Mouse (Mus musculus) forebrain, embryonic 11.5 days (tissue): ENCODE measurements at regions not wholly inside any gene's neighbourhood (a gene's known extent, or its start where the extent isn't known, plus 50 kb on each side); places are given as distances from the start of the nearest gene placed in this dataset.

Experiments used
- ATAC-seq: fragments of 200-750 bp; cut with Nextera tagmentation; replicated peaks from 2 replicates; pipeline ENCODE4 v1.8.0; 2017; ENCODE audit warnings: moderate TSS enrichment; ENCODE audit not compliant: low FRiP score
- DNase-seq: peaks from one replicate; pipeline ENCODE4 v3.0.0-alpha.2; 2017; ENCODE audit warnings: low spot score
- H3K27ac ChIP-seq: fragments of 300-500 bp; sonication (generic); 2 replicates; pipeline ENCODE4 v1.5.1; 2014; ENCODE audit warnings: low read depth, low read length
- H3K27me3 ChIP-seq: fragments of 300-500 bp; sonication (generic); 2 replicates; pipeline ENCODE4 v1.6.1; 2014; ENCODE audit warnings: mild to moderate bottlenecking, low read length, mixed read lengths; ENCODE audit not compliant: control insufficient read depth, insufficient read depth
- H3K36me3 ChIP-seq: fragments of 300-500 bp; sonication (generic); 2 replicates; pipeline ENCODE4 v1.6.1; 2014; ENCODE audit warnings: mild to moderate bottlenecking, low read length, moderate library complexity, mixed read lengths; ENCODE audit not compliant: control insufficient read depth, insufficient read depth
- H3K4me1 ChIP-seq: fragments of 300-500 bp; sonication (generic); replicated peaks from 2 replicates; pipeline ENCODE4 v1.6.1; 2014; ENCODE audit warnings: low read length, mixed read lengths; ENCODE audit not compliant: control insufficient read depth, insufficient read depth
- H3K4me2 ChIP-seq: fragments of 300-500 bp; sonication (generic); 2 replicates; pipeline ENCODE4 v1.6.1; 2014; ENCODE audit warnings: low read depth, mild to moderate bottlenecking, low read length, moderate library complexity, mixed read lengths; ENCODE audit not compliant: severe bottlenecking
- H3K4me3 ChIP-seq: fragments of 300-500 bp; sonication (generic); 2 replicates; pipeline ENCODE4 v1.5.1; 2014; ENCODE audit warnings: low read depth, low read length
- H3K9ac ChIP-seq: fragments of 300-500 bp; sonication (generic); 2 replicates; pipeline ENCODE4 v1.6.1; 2014; ENCODE audit warnings: low read length
- H3K9me3 ChIP-seq: fragments of 300-500 bp; sonication (generic); 2 replicates; pipeline ENCODE4 v1.6.1; 2016; ENCODE audit warnings: low read length, mixed read lengths; ENCODE audit not compliant: control insufficient read depth
- WGBS: fragments of 180-500 bp; shearing (Covaris S2); extraction: QIAGEN DNeasy Blood & Tissue Kit; methylation state at CpG from one replicate; pipeline ENCODE4 v1.1.7; 2014; 5-methylcytosine and 5-hydroxymethylcytosine counted together

- Histone ChIP-seq H3K36me3 (no peaks in the 10 kb centered on the region), H3K4me2 (no peak overlapping the region), H3K27ac (no peak overlapping the region), H3K4me3 (no peak overlapping the region), H3K9ac (no peak overlapping the region), H3K27me3 (no peaks in the 10 kb centered on the region), H3K4me1 (no peaks in the 10 kb centered on the region), H3K9me3 (no peaks in the 10 kb centered on the region)
- WGBS = 88% methylated on average over 3 of the region's 3 CpGs
- ATAC-seq (no peak), DNase-seq (no peak)
Observed at GRCm38 (mm10) chr9:94467846-94468245, 70.0 kb downstream of the 1190002N15Rik start.

- ATAC-seq (peak; percentile 66), DNase-seq (peak; percentile 55)
- 43% methylated on average over 6 of the region's 6 CpGs for WGBS
- H3K27me3 ChIP-seq = no peaks in the 10 kb centered on the region
- no peak overlapping the region for H3K27ac ChIP-seq
- no peak overlapping the region for H3K9ac ChIP-seq
- no peak overlapping the region for H3K4me3 ChIP-seq
- H3K9me3 ChIP-seq = no peaks in the 10 kb centered on the region
- no peak overlapping the region for H3K4me2 ChIP-seq
- no peaks in the 10 kb centered on the region for H3K36me3 ChIP-seq
- no peaks in the 10 kb centered on the region; the same call in 1 of the 2 replicates for H3K4me1 ChIP-seq
Observed at GRCm38 (mm10) chr9:94456085-94456531, 81.8 kb downstream of the 1190002N15Rik start.

- Histone ChIP-seq H3K4me1 (no peaks in the 10 kb centered on the region; the same call in 1 of the 2 replicates), H3K4me3 (no peak overlapping the region), H3K9me3 (no peaks in the 10 kb centered on the region), H3K36me3 (no peaks in the 10 kb centered on the region), H3K27me3 (no peaks in the 10 kb centered on the region), H3K9ac (no peak overlapping the region), H3K4me2 (no peak overlapping the region), H3K27ac (no peak overlapping the region)
- 85% methylated on average over 7 of the region's 7 CpGs for WGBS
- ATAC-seq (no peak), DNase-seq (no peak)
Observed at GRCm38 (mm10) chr9:94455466-94455865, 82.4 kb downstream of the 1190002N15Rik start.

GRCm38 (mm10) chr9:94449911-94450310 is 88.0 kb downstream of the 1190002N15Rik start:
- no peaks in the 10 kb centered on the region for H3K9me3 ChIP-seq
- no peaks in the 10 kb centered on the region for H3K27me3 ChIP-seq
- H3K4me2 ChIP-seq = no peak overlapping the region
- ATAC-seq (no peak), DNase-seq (no peak)
- WGBS = 87% methylated on average over 8 of the region's 8 CpGs
- no peak overlapping the region for H3K27ac ChIP-seq
- no peaks in the 10 kb centered on the region for H3K4me1 ChIP-seq
- H3K9ac ChIP-seq = no peak overlapping the region
- no peaks in the 10 kb centered on the region for H3K36me3 ChIP-seq
- H3K4me3 ChIP-seq = no peak overlapping the region

GRCm38 (mm10) chr9:94446182-94446763 is 91.6 kb downstream of the 1190002N15Rik start:
- Histone ChIP-seq H3K4me1 (no peaks in the 10 kb centered on the region), H3K27ac (no peak overlapping the region), H3K27me3 (no peaks in the 10 kb centered on the region), H3K36me3 (no peaks in the 10 kb centered on the region), H3K9me3 (no peaks in the 10 kb centered on the region), H3K9ac (no peak overlapping the region), H3K4me2 (no peak overlapping the region), H3K4me3 (no peak overlapping the region)
- ATAC-seq = no peak
- DNase-seq = no peak
- WGBS = 81% methylated on average over 8 of the region's 8 CpGs

- no peaks in the 10 kb centered on the region for H3K4me1 ChIP-seq
- 80% methylated on average over 5 of the region's 5 CpGs for WGBS
Observed at GRCm38 (mm10) chr9:94444140-94444789, 93.6 kb downstream of the 1190002N15Rik start.

GRCm38 (mm10) chr9:94441393-94441792 is 96.5 kb downstream of the 1190002N15Rik start:
- no peak for DNase-seq
- H3K4me1 ChIP-seq = no peaks in the 10 kb centered on the region
- 87% methylated on average over 4 of the region's 4 CpGs for WGBS
- ATAC-seq = no peak
- H3K4me2 ChIP-seq = no peak overlapping the region
- no peak overlapping the region for H3K27ac ChIP-seq
- no peak overlapping the region for H3K9ac ChIP-seq
- H3K27me3 ChIP-seq = no peaks in the 10 kb centered on the region
- H3K9me3 ChIP-seq = no peaks in the 10 kb centered on the region
- no peak overlapping the region for H3K4me3 ChIP-seq
- no peaks in the 10 kb centered on the region for H3K36me3 ChIP-seq

More at GRCm38 (mm10) chr9:94444140-94444789, 93.6 kb downstream of the 1190002N15Rik start:
- Histone ChIP-seq H3K27me3 (no peaks in the 10 kb centered on the region), H3K4me2 (no peak overlapping the region), H3K36me3 (no peaks in the 10 kb centered on the region), H3K9me3 (no peaks in the 10 kb centered on the region), H3K9ac (no peak overlapping the region), H3K4me3 (no peak overlapping the region), H3K27ac (no peak overlapping the region)
- DNase-seq (no peak), ATAC-seq (no peak)

GRCm38 (mm10) chr9:94433468-94433867 is 104.4 kb downstream of the 1190002N15Rik start:
- Histone ChIP-seq H3K4me2 (no peak overlapping the region), H3K4me3 (no peak overlapping the region), H3K27ac (no peak overlapping the region), H3K36me3 (no peaks in the 10 kb centered on the region), H3K9ac (no peak overlapping the region), H3K9me3 (no peaks in the 10 kb centered on the region), H3K27me3 (no peaks in the 10 kb centered on the region), H3K4me1 (no peaks in the 10 kb centered on the region)
- no peak for DNase-seq
- ATAC-seq = no peak
